Mouse (Mus musculus): ENCODE results near the gene Chrm3.
A peak's percentile ranks its signal among the peaks of the same experiment; 100 is the strongest.

Chrm3 gene

DNA sequence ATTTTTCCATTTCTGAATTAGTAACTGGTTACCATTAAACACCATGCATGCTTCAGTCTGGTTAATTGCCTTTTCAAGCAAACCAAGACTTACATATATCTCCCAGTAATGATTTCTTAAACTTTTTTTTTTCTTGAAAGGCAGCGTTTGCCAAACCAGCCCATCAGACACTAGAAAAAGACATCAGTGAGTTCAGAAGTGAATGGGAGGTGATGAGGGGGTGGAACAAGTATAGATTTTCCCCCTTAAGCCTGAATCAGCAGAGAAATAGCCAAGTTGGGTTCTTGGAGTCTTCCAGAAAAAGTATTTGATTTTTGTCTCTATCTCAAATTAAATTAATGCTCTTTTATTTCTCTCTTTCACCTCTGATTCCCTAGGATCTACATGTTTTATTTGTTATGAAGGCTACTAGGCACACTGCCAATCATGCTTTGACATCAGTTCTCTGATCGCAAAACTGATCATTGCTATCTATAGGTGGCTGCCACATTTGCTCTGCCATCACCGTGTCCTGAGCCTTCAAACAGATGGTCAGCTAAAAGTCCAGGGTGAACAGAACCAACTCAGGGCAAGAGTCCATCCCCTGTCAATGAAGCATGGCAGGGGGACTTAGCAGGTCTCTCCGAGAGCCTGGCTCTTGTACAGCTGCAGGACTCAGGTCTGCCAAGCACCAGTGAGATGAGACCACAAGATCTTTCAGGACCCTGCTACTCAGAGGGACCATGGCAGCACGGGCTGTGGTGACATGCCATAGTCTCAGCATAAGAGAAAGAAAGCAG, 125.1 kb downstream of the Chrm3 start:
- DNase-seq: no peak

GRCm38 (mm10) chr13:10220403-10220802, 140.2 kb downstream of the Chrm3 start:
- DNase-seq: no peak

DNA sequence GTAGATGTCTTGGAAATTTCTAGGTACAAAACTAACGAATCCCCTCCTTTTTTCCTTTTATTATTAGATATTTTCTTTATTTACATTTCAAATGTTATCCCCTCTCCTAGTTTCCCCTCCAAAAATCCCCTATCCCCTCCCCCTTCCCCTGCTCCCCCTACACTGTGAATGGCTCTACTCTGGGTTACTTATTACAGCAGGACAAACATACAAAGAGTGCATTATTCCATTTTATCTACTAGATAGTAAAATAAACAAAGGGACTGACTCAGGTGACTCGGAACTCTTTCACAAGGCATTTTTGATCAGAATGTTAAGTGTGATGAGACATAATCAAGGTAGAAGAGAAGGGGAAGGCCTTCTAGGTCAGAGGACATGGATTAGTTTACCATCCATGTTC, 148.5 kb downstream of the Chrm3 start:
- DNase-seq: no peak

DNA sequence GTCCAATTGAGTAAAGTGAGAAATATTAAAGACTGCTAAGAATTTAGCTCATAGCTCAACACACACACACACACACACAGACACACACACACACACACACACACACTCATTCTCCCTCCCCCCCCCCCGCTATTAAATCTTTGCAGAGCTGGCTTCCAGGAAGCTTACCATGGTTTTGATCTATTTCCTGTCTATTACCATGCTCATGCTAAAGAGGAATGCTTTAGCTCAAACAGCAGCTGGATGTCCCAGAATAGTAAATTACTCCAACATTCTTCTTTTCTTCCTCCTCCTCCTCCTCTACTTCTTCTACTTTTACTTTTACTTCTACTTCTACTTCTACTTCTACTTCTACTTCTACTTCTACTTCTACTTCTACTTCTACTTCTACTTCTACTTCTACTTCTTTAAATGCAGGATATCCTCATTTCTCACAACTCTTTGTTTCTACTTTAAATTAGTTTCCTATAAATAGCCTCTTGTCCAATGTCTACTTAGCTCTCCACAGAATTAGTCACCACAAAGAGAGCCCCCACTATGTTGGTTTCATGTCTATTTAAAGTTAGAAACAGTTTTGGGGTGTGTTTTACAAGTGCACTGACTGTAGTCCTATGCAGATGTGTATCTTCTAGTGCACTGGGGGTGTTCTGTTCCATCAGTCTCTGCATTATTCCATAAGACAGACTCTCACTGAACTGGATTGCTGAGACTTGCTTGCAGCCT, 150.0 kb downstream of the Chrm3 start:
- no peak for DNase-seq

GRCm38 (mm10) chr13:10199206-10199956, 161.3 kb downstream of the Chrm3 start:
- DNase-seq: no peak

DNA sequence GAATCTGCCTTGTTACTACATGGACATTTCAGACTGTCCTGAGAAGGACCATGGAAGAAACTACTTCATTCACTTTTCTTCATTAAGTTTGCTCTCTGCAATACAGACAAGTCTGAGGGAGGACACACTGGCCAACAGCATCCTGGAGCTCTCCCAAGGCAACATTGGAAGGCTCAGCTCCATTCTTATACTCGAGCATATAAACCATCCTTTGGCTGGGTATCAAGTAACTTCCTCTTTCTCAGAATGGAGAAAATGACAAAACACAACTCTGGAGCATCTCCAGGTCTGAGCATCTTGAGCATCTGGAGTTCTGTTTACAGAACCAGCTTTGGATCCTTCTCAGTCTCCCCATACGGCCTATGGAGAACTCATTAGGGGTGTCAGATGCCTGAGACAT, 170.8 kb downstream of the Chrm3 start:
- no peak for DNase-seq

- DNase-seq: no peak
Measured at GRCm38 (mm10) chr13:10187926-10188325, 172.7 kb downstream of the Chrm3 start.

- DNase-seq: no peak
Measured at GRCm38 (mm10) chr13:10183837-10184236, 176.8 kb downstream of the Chrm3 start.

GRCm38 (mm10) chr13:10182756-10183155, 177.9 kb downstream of the Chrm3 start:
- no peak for DNase-seq

DNA sequence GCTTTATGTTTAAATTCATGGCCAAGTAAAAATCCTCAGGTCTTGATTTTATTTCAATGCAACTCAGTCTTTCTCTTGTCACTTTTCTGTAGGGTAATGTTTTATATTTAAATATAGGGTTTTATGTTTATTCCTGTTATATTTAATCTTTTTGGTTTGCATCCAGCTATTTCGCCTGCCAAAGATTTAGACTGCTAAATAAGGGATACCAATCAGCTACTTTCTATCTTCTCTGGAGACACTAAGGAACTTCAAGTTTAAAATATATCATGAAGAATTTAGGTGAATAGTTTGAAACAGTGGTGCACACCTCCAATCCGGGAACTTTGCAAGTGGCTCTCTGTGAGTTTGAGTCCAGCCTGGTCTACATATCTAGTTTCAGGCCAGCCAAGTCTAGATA, 190.1 kb downstream of the Chrm3 start:
- no peak for DNase-seq

DNA sequence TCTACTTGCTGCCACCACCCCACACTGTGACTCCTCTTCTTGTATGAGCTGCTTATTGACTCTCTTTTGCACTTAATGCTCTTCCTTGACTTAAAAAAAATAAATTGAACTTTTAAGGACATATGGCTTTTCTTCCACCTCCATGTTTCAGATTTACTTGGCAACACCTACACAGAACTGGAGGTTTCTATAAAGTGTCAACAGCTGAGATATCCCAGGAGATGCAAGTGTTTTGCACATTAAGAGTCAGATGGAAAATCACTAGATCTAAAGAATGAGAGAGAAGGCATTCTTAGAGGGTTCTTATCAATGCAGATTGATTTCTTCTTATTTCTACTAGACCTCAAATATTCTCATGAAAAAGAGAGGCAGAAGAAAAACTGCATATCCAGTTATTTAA, 197.3 kb downstream of the Chrm3 start:
- DNase-seq: no peak

DNA sequence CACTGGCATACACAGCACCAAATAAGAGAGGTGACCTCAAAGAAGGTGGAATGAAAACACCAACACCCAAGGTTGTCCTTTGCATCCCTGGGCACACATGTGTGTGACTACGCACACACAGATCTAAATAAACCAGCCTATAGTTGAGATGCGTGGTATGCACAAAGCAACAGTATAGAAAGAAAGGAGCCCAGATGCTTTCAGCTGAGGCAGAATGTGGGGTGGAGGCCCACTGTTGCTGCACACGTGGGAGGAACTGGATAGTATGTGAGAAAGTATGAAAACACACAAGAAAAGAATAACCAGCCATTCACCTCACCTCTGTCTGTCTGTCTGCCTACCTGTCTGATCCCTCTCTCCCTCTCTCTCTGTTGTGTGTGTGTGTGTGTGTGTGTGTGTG, 203.2 kb downstream of the Chrm3 start:
- no peak for DNase-seq

DNA sequence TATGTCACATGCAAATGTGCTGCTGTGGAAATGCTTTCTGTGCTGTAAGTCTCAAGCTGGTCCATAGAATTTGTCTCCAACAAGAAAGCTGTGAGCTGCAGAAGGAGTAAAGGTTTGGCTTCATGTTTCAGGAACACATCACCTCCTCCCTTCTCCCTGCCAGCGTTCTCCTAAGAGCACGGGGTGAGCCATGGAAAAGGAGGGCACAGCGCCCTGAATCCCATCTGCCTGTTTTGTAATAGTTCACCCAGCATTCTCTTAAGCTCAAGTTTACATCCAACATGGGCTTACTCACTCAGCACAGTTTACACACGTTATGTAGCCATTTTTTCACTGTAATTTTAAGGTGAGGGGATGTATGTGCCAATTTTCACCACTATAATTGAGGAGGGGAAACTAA, 220.1 kb downstream of the Chrm3 start:
- no peak for DNase-seq

DNA sequence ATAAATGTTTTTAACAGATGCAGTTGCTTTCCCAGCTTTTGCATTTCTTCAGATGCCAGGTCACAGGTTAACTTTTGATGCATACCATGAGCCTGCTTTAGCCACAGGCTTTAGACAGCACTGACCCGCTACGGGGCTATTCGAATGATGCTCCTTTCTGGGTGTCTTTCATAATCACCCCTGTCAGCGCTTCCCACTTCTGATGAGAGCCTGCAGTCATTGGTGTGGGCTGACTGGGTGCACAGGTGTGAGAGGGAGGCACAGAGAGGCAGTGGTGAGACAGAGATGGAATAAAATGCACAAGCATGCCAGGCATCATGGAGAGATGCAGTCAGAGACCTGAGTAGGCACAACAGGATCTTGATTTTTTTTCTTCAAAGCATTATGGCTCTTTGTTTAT, 221.8 kb downstream of the Chrm3 start:
- no peak for DNase-seq

- no peak for DNase-seq
Measured at GRCm38 (mm10) chr13:10131064-10131463, 229.6 kb downstream of the Chrm3 start.

GRCm38 (mm10) chr13:10112211-10112610, 248.4 kb downstream of the Chrm3 start:
- DNase-seq: peak; percentile 7

DNA sequence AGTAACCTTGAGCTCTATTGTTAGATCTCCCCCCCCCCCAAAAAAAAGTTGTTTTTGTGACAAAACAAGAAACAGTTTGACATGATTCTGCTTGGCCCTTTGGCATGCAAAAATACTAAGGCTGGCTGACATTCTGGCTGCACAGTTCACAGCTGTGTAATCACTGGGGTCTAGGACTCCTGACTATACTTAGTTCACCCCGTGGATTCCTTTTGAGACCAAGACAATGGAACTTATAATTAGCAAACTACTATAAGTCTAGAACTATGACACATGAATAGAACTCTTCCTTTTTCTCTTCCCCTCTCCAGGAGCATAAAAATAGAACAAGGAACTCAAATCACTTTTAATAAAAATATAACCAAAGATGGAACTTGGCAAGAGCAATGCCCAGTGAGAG, 251.1 kb downstream of the Chrm3 start:
- DNase-seq: peak; percentile 29

DNA sequence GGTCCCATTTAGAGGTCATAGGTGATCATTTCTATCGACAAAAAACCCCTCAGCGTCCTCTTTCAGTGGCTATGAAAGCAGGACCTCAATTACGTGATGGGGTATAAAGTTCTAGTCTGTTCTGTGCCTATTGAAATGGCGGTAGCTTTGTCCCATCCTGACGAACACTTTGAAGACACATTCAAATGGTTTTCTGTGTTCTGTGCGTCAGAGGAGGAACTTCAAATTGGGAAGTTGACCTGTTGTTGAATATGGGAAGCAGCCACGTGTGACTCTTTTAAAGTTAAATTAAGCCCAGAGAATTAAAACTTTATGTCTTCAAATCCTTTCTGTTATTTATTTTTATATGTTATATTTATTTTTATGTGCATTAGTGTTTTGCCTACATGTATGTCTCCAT, 253.3 kb downstream of the Chrm3 start:
- DNase-seq: no peak

GRCm38 (mm10) chr13:10090778-10091177, 269.9 kb downstream of the Chrm3 start:
- no peak for DNase-seq

DNA sequence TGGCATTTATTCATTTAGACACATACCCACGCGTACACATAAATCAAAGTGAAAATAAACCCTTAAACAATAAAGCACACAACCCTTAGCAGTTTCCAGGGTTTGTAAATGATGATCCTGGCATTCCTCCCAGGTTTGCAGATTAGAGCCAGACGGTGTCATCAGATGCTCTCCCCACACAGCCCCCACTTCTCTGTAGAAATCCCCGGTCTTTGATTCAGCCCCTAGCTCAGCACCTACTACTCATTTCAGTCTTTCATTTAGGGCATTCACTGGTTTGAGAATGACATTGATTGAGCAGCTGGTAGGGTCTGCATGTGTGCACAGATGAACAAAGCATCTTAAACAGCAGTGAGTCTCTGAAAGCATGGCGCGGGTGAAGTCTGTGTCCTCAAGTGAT, 274.3 kb downstream of the Chrm3 start:
- DNase-seq: peak; percentile 14

DNA sequence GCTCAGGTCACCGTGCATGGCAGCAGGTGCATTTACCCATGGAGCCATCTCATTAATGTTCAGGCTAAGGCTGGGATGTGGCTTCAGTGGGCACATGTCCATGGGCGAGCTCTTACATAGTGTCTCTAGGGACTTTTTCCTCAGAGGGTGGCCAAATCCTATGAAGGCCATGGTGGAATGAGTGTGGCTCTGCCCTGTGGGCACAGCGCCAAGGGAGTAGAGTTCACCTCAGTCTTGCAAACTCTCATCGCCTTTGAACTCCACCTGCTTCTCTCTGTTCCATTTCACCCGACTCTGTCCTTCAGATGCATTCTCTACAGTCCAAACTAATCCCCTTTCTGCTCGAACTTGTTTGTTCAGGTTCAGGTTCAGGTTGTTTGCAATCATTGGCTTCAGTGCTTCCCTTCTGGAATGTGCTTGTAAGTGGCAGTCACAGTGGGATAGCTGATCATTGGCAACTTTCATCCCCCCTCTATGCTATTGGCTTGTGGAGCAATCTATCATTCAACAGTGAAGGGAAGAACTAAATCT, 278.7 kb downstream of the Chrm3 start:
- peak; percentile 22 for DNase-seq

DNA sequence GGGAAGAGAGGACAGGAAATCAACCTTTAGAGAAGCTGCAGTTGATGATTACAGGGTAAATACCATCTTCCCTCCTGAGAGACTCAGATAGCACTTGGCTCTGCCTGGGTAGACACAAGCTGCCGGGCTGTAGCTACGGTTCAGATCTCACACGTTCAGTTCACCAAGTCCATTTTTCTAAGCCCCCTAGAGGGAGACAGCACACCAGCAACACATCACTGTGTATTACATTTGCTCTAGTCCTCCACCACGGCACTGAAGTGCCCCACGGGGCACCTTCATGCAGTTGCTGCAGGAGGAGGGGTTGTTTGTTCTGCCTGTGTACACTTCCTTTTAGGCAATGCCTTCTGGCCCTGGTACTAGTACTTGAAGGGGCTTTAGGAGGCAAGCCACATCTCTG, 289.5 kb downstream of the Chrm3 start:
- DNase-seq: peak; percentile 56

- no peak for DNase-seq
Measured at GRCm38 (mm10) chr13:10068927-10069580, 291.6 kb downstream of the Chrm3 start.

Data from kidney, postnatal 10 days (tissue).